12 mouse cellular contexts compared by ENCODE assay signal in genomic region chr19:43442269-43442668, GRCm38 (mm10). TPM values are rescaled to one million over a fixed set of nuclear protein-coding genes. Genes with fewer than 3 reads are reported as not detected.
A peak's percentile ranks its signal among the peaks of the same experiment; 100 is the strongest.
DNase-seq lines count a peak whose midpoint lies in the region; ATAC-seq and TF ChIP-seq lines count a peak whose summit lies in the region.
"Had no signal": no experiment of that assay in that cellular context is flagged by ENCODE, and none has a peak within 500 bp of the region (broad histone marks: within the 10 kb centered on the region; RNA-seq: fewer than 3 reads in every experiment).

No protein-coding gene starts in this region.

- H3K4me3 ChIP-seq in lung, embryonic 14.5 days (ENCODE audit: low read depth, low read length): no peak overlapping the region

- no peak for ATAC-seq in lung, embryonic 14.5 days (ENCODE audit: insufficient read depth)
- ATAC-seq: liver, postnatal 0 days had no signal

- peaks cover 59% of the 10 kb centered on the region for H3K27me3 ChIP-seq in lung, embryonic 14.5 days (ENCODE audit: insufficient read depth, low read length)

- peak; percentile 22 for DNase-seq in cerebellum, adult 11-12 months
- DNase-seq in cerebellum, postnatal 10 days: no peak
- peak; percentile 78 for DNase-seq in lung, embryonic 14.5 days
- no peak for DNase-seq in lung, adult 18-20 months
- DNase-seq in kidney, postnatal 4 days: peak; percentile 24 to 35
- DNase-seq in yolk sac, embryonic 10.5 days (ENCODE audit: low spot score): peak; percentile 6
- no peak for DNase-seq in right cerebral cortex, adult 18-20 months
- no peak for DNase-seq in thymus, postnatal 10 days (ENCODE audit: low spot score in 2 of 2)
- DNase-seq: cerebellum, adult 11 months; gastrocnemius, postnatal 25 days; liver, postnatal 0 days; thymus, postnatal 14 days had no signal

- WGBS in lung, embryonic 14.5 days: 29% methylated on average over 6 of the region's 6 CpGs

- no peak overlapping the region for H3K27ac ChIP-seq in lung, embryonic 14.5 days (ENCODE audit: low read depth)

- no peaks in the 10 kb centered on the region for H3K4me1 ChIP-seq in lung, embryonic 14.5 days (ENCODE audit: insufficient read depth)

- H3K9ac ChIP-seq in lung, embryonic 14.5 days: no peak overlapping the region
- H3K9ac ChIP-seq: liver, postnatal 0 days had no signal

- H3K9me3 ChIP-seq in lung, embryonic 14.5 days (ENCODE audit: low read depth, low read length): no peaks in the 10 kb centered on the region

- TF ChIP-seq CTCF in lung, embryonic 14.5 days (IDR thresholded peaks at IDR 0.05; ENCODE audit: low read depth): no peak

- no peaks in the 10 kb centered on the region for H3K36me3 ChIP-seq in lung, embryonic 14.5 days (ENCODE audit: insufficient read depth)

- H3K4me2 ChIP-seq in lung, embryonic 14.5 days: no peak overlapping the region

RNA-seq across cellular contexts. Expression of gene Cnnm1, which starts 2.0 kb away (rescaled TPM):
- 0.05 TPM in 1 of 2 replicates, not detected in the other for polyA plus RNA-seq in lung, embryonic 14.5 days (2014; fragmentation: Nextera tagmentation; extraction: Ambion mirVana)

RNA-seq across cellular contexts. Expression of gene Hpse2, which starts 54.1 kb away (rescaled TPM):
- polyA plus RNA-seq in lung, embryonic 14.5 days (2014; fragmentation: Nextera tagmentation; extraction: Ambion mirVana): 9.5 and 11.4 TPM in 2 replicates

Comparison
In these comparisons a context has a peak if more than half of its experiments do, and no peak if none do; other contexts are left out.
1. DNase-seq: peak in cerebellum, adult 11-12 months (single experiment), lung, embryonic 14.5 days (single experiment), kidney, postnatal 4 days (2 of 2) and yolk sac, embryonic 10.5 days (single experiment); none in cerebellum, postnatal 10 days (0 of 2), lung, adult 18-20 months (0 of 2), right cerebral cortex, adult 18-20 months (single experiment) and thymus, postnatal 10 days (0 of 2).